Mouse (Mus musculus) small intestine, adult 2 months (tissue): ENCODE results near the gene Dpf3.

Source experiments
- CTCF ChIP-seq: fragments of 200-500 bp; IDR thresholded peaks from 2 replicates; pipeline ENCODE4 v1.5.1; 2012; ENCODE audit warnings: low read depth, mild to moderate bottlenecking, control low read depth, inconsistent platforms, low read length, moderate library complexity, mixed read lengths; ENCODE audit not compliant: insufficient replicate concordance, insufficient read length; ENCODE audit errors: extremely low read depth
- POLR2A ChIP-seq: fragments of 200-500 bp; IDR thresholded peaks from 2 replicates; pipeline ENCODE4 v1.6.1; 2012; ENCODE audit warnings: low read depth, mild to moderate bottlenecking, control low read depth, inconsistent platforms, low read length, moderate library complexity

DNA sequence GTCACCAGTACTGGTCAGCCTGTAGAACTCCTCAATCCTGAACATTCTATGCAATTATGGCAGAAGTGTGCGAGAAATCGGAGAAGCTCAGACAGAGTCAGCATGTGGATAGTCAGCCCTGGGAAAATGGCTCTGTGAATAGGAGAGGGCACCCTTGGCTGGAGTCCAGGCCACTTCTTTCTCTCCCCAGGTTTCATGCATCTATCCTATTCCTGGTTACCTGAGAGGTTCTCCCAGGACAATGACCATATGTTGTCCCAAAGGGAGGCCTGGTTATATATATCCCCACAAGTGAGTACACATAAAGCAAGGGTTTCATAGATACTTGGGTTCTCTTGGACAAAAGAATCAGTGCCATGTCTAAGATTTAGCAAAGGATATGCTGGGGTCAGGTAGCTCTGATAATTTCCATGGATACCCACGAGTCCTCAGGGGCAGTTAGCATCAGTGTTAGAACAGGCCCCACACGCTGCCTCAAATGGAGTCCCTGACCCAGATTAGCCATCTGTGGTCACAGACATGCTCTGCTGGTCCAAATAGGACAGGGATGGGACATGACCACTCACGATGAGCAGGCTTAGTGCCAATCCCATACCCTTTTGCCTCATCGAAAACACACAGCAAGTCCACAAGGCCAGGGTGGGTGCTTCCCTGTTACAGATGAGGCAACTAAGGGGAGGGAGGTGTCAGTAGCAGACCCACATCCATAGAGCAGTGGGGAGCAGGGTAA, 203.8 kb downstream of the Dpf3 start:
- TF ChIP-seq CTCF (no peak), POLR2A (no peak)
